Mouse (Mus musculus) Patski (cell line): ENCODE data around the gene Parpbp. TPM values are rescaled to one million over a fixed set of nuclear protein-coding genes. Genes with fewer than 3 reads are reported as not detected.

Experiments
- ATAC-seq: fragments of 100-300 bp; one replicate; pipeline ENCODE4 v1.8.0; 2021
- CTCF ChIA-PET: fragments of 350-600 bp; sonication (Branson Sonifier 250); formaldehyde crosslinking; loops from one replicate; lab custom pipeline; 2022; ENCODE audit warnings: inconsistent platforms; lab: Charles Lee
- POLR2A ChIA-PET: fragments of 350-600 bp; sonication (Branson Sonifier 250); formaldehyde crosslinking; loops from one replicate; lab custom pipeline; 2022; ENCODE audit warnings: antibody characterized with exemption, inconsistent platforms; lab: Charles Lee
- DNase-seq: peaks from one replicate; pipeline ENCODE4 v3.0.0-alpha.2; 2011; ENCODE audit warnings: low read depth, low spot score
- H3K27me3 ChIP-seq: fragments of 371-371 bp; one replicate; pipeline ENCODE4 v1.5.1; 2021
- CTCF ChIP-seq: fragments of 100-300 bp; IDR thresholded peaks from one replicate; pipeline ENCODE4 v1.5.1; 2021
- in situ Hi-C: fragments of 300-500 bp; cut with MboI; formaldehyde crosslinking; loops from 3 replicates; pipeline ENCODE4 v1.11.1; 2018; ENCODE audit warnings: low pct_unique_long_range_greater_than_20kb, mixed read lengths
- polyA plus RNA-seq: library from polyadenylated mRNA; unstranded; gene quantifications from one replicate; pipeline ENCODE4 v1.2.3, GENCODE M21; 2021

The Parpbp gene
- polyA plus RNA-seq, result 7.0 TPM

GRCm38 (mm10) chr10:88146707-88147477, at the start of gene Parpbp, which contains the start of gene Nup37:
Gene Parpbp, minus strand, starts transcription at chr10:88146941.
Gene Nup37, plus strand, starts transcription at chr10:88146992.
- ChIA-PET CTCF (no interaction called here), POLR2A (no interaction called here)
- ATAC-seq (peak; percentile 81), DNase-seq (no peak)
- TF ChIP-seq CTCF, result no peak
- in situ Hi-C loops, result loop anchor here (10.0 to 25.0 kb wide), 2 partner anchors 292 to 460 kb away; partner anchors contain the start of gene Igf1
- H3K27me3 ChIP-seq, result no peaks in the 10 kb centered on the region

- TF ChIP-seq CTCF, result no peak
- CTCF ChIA-PET, result interaction anchor here (1.2 kb wide), 1 partner anchor 19 kb away, joined by 3 read pairs; no protein-coding TSS in a partner anchor
- no peaks in the 10 kb centered on the region for H3K27me3 ChIP-seq
- POLR2A ChIA-PET, result no interaction called here
- ATAC-seq, result no peak
- in situ Hi-C loops, result loop anchor here (10.0 kb wide), 1 partner anchor 137 kb away; no protein-coding TSS in a partner anchor
- no peak for DNase-seq
Observed at GRCm38 (mm10) chr10:88167438-88168077, 20.8 kb upstream of the Parpbp start.

- DNase-seq (no peak), ATAC-seq (no peak)
- ChIA-PET POLR2A (no interaction called here), CTCF (interaction anchor here (1.2 kb wide), 1 partner anchor 9 kb away, joined by 3 read pairs; no protein-coding TSS in a partner anchor)
- no peaks in the 10 kb centered on the region for H3K27me3 ChIP-seq
- peak; percentile 64 for TF ChIP-seq CTCF
- in situ Hi-C loops, result loop anchor here (10.0 kb wide), 1 partner anchor 139 kb away; no protein-coding TSS in a partner anchor
Observed at GRCm38 (mm10) chr10:88166158-88166557, 19.4 kb upstream of the Parpbp start.

- TF ChIP-seq CTCF, result no peak
- CTCF ChIA-PET, result interaction anchor here (1.2 kb wide), 1 partner anchor 12 kb away, joined by 3 read pairs; no protein-coding TSS in a partner anchor
- H3K27me3 ChIP-seq, result no peaks in the 10 kb centered on the region
- POLR2A ChIA-PET, result no interaction called here
- ATAC-seq (no peak), DNase-seq (no peak)
- in situ Hi-C loops, result loop anchor here (10.0 kb wide), 1 partner anchor 142 kb away; no protein-coding TSS in a partner anchor
Observed at GRCm38 (mm10) chr10:88162676-88163075, 15.9 kb upstream of the Parpbp start.

GRCm38 (mm10) chr10:88162096-88162495, 15.4 kb upstream of the Parpbp start:
- in situ Hi-C loops, result loop anchor here (10.0 kb wide), 1 partner anchor 143 kb away; no protein-coding TSS in a partner anchor
- no peak for TF ChIP-seq CTCF
- CTCF ChIA-PET, result interaction anchor here (1.2 to 2.0 kb wide), 2 partner anchors 12 kb away, joined by 3 to 5 read pairs; no protein-coding TSS in a partner anchor
- DNase-seq (no peak), ATAC-seq (no peak)
- no peaks in the 10 kb centered on the region for H3K27me3 ChIP-seq
- POLR2A ChIA-PET, result no interaction called here

GRCm38 (mm10) chr10:88151658-88152057, 4.9 kb upstream of the Parpbp start:
- POLR2A ChIA-PET, result no interaction called here
- CTCF ChIA-PET, result no interaction called here
- DNase-seq (no peak), ATAC-seq (no peak)
- no peak for TF ChIP-seq CTCF
- no peaks in the 10 kb centered on the region for H3K27me3 ChIP-seq
- in situ Hi-C loops, result no loop called here

- ATAC-seq (peak; percentile 65), DNase-seq (peak; percentile 19)
- ChIA-PET POLR2A (no interaction called here), CTCF (interaction anchor here (1.0 to 2.0 kb wide), 2 partner anchors 11 to 13 kb away, joined by 3 to 5 read pairs; no protein-coding TSS in a partner anchor)
- in situ Hi-C loops, result no loop called here
- no peak for TF ChIP-seq CTCF
- no peaks in the 10 kb centered on the region for H3K27me3 ChIP-seq
Observed at GRCm38 (mm10) chr10:88150381-88150780, 3.6 kb upstream of the Parpbp start.

GRCm38 (mm10) chr10:88146187-88146586, 554 bp downstream of the Parpbp start:
- no peak for ATAC-seq
- TF ChIP-seq CTCF, result no peak
- DNase-seq, result no peak
- no peaks in the 10 kb centered on the region for H3K27me3 ChIP-seq
- in situ Hi-C loops, result loop anchor here (10.0 to 25.0 kb wide), 2 partner anchors 291 to 459 kb away; partner anchors contain the start of gene Igf1
- ChIA-PET POLR2A (no interaction called here), CTCF (no interaction called here)

GRCm38 (mm10) chr10:88135630-88136029, 11.1 kb downstream of the Parpbp start:
- CTCF ChIA-PET, result interaction anchor here (1.0 kb wide), 1 partner anchor 9 kb away, joined by 3 read pairs; no protein-coding TSS in a partner anchor
- TF ChIP-seq CTCF, result no peak
- ATAC-seq, result no peak
- DNase-seq, result no peak
- in situ Hi-C loops, result loop anchor here (25.0 kb wide), 1 partner anchor 448 kb away; no protein-coding TSS in a partner anchor
- no peaks in the 10 kb centered on the region for H3K27me3 ChIP-seq
- POLR2A ChIA-PET, result interaction anchor here (0.8 kb wide), 1 partner anchor 16 kb away, joined by 3 read pairs; no protein-coding TSS in a partner anchor

- POLR2A ChIA-PET, result interaction anchor here (0.8 kb wide), 1 partner anchor 15 kb away, joined by 3 read pairs; no protein-coding TSS in a partner anchor
- no peaks in the 10 kb centered on the region for H3K27me3 ChIP-seq
- in situ Hi-C loops, result loop anchor here (5.0 to 10.0 kb wide), 2 partner anchors 192 to 265 kb away; partner anchors contain the start of gene Igf1
- no peak for ATAC-seq
- no peak for DNase-seq
- CTCF ChIA-PET, result interaction anchor here (0.9 to 1.4 kb wide), 5 partner anchors 135 to 266 kb away, joined by 3 to 4 read pairs (median 3); no protein-coding TSS in a partner anchor
- TF ChIP-seq CTCF, result peak; percentile 48
Observed at GRCm38 (mm10) chr10:88119721-88120120, 27.0 kb downstream of the Parpbp start.
